In the genomic region with DNA sequence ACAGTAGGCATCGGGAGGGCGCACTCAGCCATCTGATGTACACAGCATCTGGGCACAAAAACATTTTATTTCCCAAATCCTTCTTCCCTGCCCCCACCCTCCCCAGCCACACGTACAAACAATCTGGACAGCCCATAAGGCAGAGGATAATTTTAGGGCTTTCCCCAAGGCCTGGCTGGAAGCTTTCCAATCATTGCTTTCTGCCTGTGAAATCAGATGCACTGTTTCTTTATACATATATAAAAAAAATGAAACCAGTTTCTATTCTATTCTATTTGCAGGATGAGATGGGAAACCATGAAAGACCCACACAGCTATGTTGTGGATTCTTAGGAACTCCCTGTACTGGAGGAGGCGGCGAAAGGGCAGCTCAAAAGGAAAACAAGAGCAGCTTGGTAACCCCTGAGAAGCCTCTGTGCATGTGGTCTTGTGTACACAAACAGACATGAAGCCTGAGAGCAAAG, we compare ENCODE assay signal across 10 mouse cellular contexts. TPM values are rescaled to one million over a fixed set of nuclear protein-coding genes. Genes with fewer than 3 reads are reported as not detected.
A peak's percentile ranks its signal among the peaks of the same experiment; 100 is the strongest.
DNase-seq lines count a peak whose midpoint lies in the region; ATAC-seq lines count a peak whose summit lies in the region.
"Had no signal": no experiment of that assay in that cellular context is flagged by ENCODE, and none has a peak within 500 bp of the region (broad histone marks: within the 10 kb centered on the region; RNA-seq: fewer than 3 reads in every experiment).

No protein-coding gene starts in this region.

- DNase-seq in embryonic facial prominence, embryonic 10.5 days (ENCODE audit: low spot score) = no peak
- peak; percentile 84 for DNase-seq in cerebellum, adult 9-10 months
- peak; percentile 64 for DNase-seq in layer of hippocampus, adult 9-11 months
- DNase-seq in retina, embryonic 14.5 days (ENCODE audit: low spot score) = no peak
- DNase-seq: lung, adult 2 months had no signal

- no peak for ATAC-seq in embryonic facial prominence, embryonic 12.5 days (ENCODE audit: insufficient number of reproducible peaks, insufficient read depth, low FRiP score, low TSS enrichment)
- ATAC-seq in midbrain, embryonic 16.5 days = no peak
- ATAC-seq in intestine, embryonic 15.5 days = no peak
- no peak for ATAC-seq in erythroid progenitor cell, adult 5-6 weeks (replicated peaks; ENCODE audit: low FRiP score, poor library complexity, severe bottlenecking)
- ATAC-seq: intestine, embryonic 16.5 days had no signal

- no peak overlapping the region for H3K4me3 ChIP-seq in embryonic facial prominence, embryonic 12.5 days
- no peak overlapping the region for H3K4me3 ChIP-seq in embryonic facial prominence, embryonic 10.5 days
- H3K4me3 ChIP-seq in midbrain, embryonic 16.5 days (ENCODE audit: low read depth, low read length) = no peak overlapping the region
- no peak overlapping the region for H3K4me3 ChIP-seq in intestine, embryonic 15.5 days (replicated peaks)

- H3K4me2 ChIP-seq in embryonic facial prominence, embryonic 12.5 days (replicated peaks) = 0 out of 2 replicates have a peak overlapping the region, but pooled peaks have one; percentile 5
- peak overlapping the region; percentile 18; the same call in 1 of the 2 replicates for H3K4me2 ChIP-seq in midbrain, embryonic 16.5 days (ENCODE audit: low read length)
- H3K4me2 ChIP-seq in intestine, embryonic 15.5 days (replicated peaks) = no peak overlapping the region

- peaks cover 9% of the 10 kb centered on the region for H3K4me1 ChIP-seq in embryonic facial prominence, embryonic 12.5 days
- H3K4me1 ChIP-seq in embryonic facial prominence, embryonic 10.5 days = peaks cover 8% of the 10 kb centered on the region
- H3K4me1 ChIP-seq in midbrain, embryonic 16.5 days (ENCODE audit: control insufficient read depth, insufficient read depth, low read length) = peaks cover 13% of the 10 kb centered on the region
- H3K4me1 ChIP-seq in intestine, embryonic 15.5 days (replicated peaks) = no peaks in the 10 kb centered on the region

- H3K36me3 ChIP-seq in embryonic facial prominence, embryonic 12.5 days = no peaks in the 10 kb centered on the region
- no peaks in the 10 kb centered on the region for H3K36me3 ChIP-seq in embryonic facial prominence, embryonic 10.5 days (replicated peaks)
- H3K36me3 ChIP-seq in midbrain, embryonic 16.5 days (ENCODE audit: control insufficient read depth, insufficient read depth, low read length) = no peaks in the 10 kb centered on the region
- H3K36me3 ChIP-seq in intestine, embryonic 15.5 days = no peaks in the 10 kb centered on the region

- H3K9me3 ChIP-seq in embryonic facial prominence, embryonic 12.5 days = no peaks in the 10 kb centered on the region
- no peaks in the 10 kb centered on the region for H3K9me3 ChIP-seq in embryonic facial prominence, embryonic 10.5 days
- H3K9me3 ChIP-seq in midbrain, embryonic 16.5 days (replicated peaks; ENCODE audit: control insufficient read depth, low read length, poor library complexity, severe bottlenecking) = no peaks in the 10 kb centered on the region
- no peaks in the 10 kb centered on the region for H3K9me3 ChIP-seq in intestine, embryonic 15.5 days

- no peak overlapping the region for H3K27ac ChIP-seq in embryonic facial prominence, embryonic 12.5 days
- no peak overlapping the region for H3K27ac ChIP-seq in embryonic facial prominence, embryonic 10.5 days (replicated peaks)
- H3K27ac ChIP-seq in midbrain, embryonic 16.5 days (ENCODE audit: low read length) = peak overlapping the region; percentile 62
- no peak overlapping the region for H3K27ac ChIP-seq in intestine, embryonic 15.5 days

- WGBS in embryonic facial prominence, embryonic 12.5 days = 44% methylated on average over 5 of the region's 5 CpGs
- WGBS in embryonic facial prominence, embryonic 10.5 days = 65% methylated on average over 5 of the region's 5 CpGs
- WGBS in midbrain, embryonic 16.5 days = 39% methylated on average over 5 of the region's 5 CpGs
- WGBS in intestine, embryonic 15.5 days = 44% methylated on average over 5 of the region's 5 CpGs

- no peaks in the 10 kb centered on the region for H3K27me3 ChIP-seq in embryonic facial prominence, embryonic 12.5 days
- H3K27me3 ChIP-seq in embryonic facial prominence, embryonic 10.5 days (replicated peaks; ENCODE audit: low read depth, poor library complexity, severe bottlenecking) = 0 out of 2 replicates have a peak, but pooled peaks cover 4% of the 10 kb centered on the region
- H3K27me3 ChIP-seq in midbrain, embryonic 16.5 days (ENCODE audit: control insufficient read depth, insufficient read depth, low read depth, low read length) = no peaks in the 10 kb centered on the region
- no peaks in the 10 kb centered on the region; the same call in 1 of the 2 replicates for H3K27me3 ChIP-seq in intestine, embryonic 15.5 days (replicated peaks)

- H3K9ac ChIP-seq in embryonic facial prominence, embryonic 12.5 days = no peak overlapping the region
- no peak overlapping the region for H3K9ac ChIP-seq in midbrain, embryonic 16.5 days (ENCODE audit: low read depth, low read length)
- H3K9ac ChIP-seq in intestine, embryonic 15.5 days = no peak overlapping the region

RNA-seq across cellular contexts. Expression of a gene that starts 13.6 kb away (rescaled TPM):
- polyA plus RNA-seq in embryonic facial prominence, embryonic 12.5 days (2016; fragmentation: Nextera tagmentation; extraction: Ambion mirVana) = 11.7 and 13.5 TPM in 2 replicates
- 11.8 and 13.5 TPM in 2 replicates for polyA plus RNA-seq in embryonic facial prominence, embryonic 10.5 days (2016; fragmentation: Nextera tagmentation; extraction: Ambion mirVana)
- polyA plus RNA-seq in midbrain, embryonic 16.5 days (2015; fragmentation: Nextera tagmentation; extraction: Ambion mirVana) = 59.7 and 69.0 TPM in 2 replicates
- 8.9 and 9.1 TPM in 2 replicates for polyA plus RNA-seq in intestine, embryonic 15.5 days (2015; fragmentation: Nextera tagmentation; extraction: Ambion mirVana)
- total RNA-seq in erythroid progenitor cell, adult 5-6 weeks (2015; ENCODE audit: low replicate concordance) = 0.42 and 1.1 TPM in 2 replicates
- not detected in 2 replicates for total RNA-seq in erythroid progenitor cell, adult 5-6 weeks (2017; ENCODE audit: low replicate concordance)

Comparison
In these comparisons a context has a peak if more than half of its experiments do, and no peak if none do; other contexts are left out.
1. DNase-seq: peak in cerebellum, adult 9-10 months (single experiment) and layer of hippocampus, adult 9-11 months (single experiment); none in embryonic facial prominence, embryonic 10.5 days (single experiment) and retina, embryonic 14.5 days (single experiment).